Mouse (Mus musculus): Measurements from ENCODE around the gene Kcnq4. TPM values are rescaled to one million over a fixed set of nuclear protein-coding genes. Genes with fewer than 3 reads are reported as not detected.

Gene Kcnq4
- 2.9 and 3.3 TPM in 2 replicates for polyA plus RNA-seq (2014; fragmentation: Nextera tagmentation; extraction: Ambion mirVana)

- no peak for DNase-seq (ENCODE audit: low spot score)
- no peak within 1 kb of the TSS for H3K27ac ChIP-seq (ENCODE audit: low read depth, low read length)
- under 1% methylated on average over 42 of the region's 42 CpGs for WGBS
- peak within 1 kb of the TSS; percentile 100 for H3K4me2 ChIP-seq (ENCODE audit: low read depth)
- no peaks in the 10 kb centered on the region for H3K36me3 ChIP-seq (ENCODE audit: control insufficient read depth, insufficient read depth, low read length)
- peak within 1 kb of the TSS; percentile 60 for H3K9ac ChIP-seq (ENCODE audit: low read length)
- no peaks in the 10 kb centered on the region for H3K9me3 ChIP-seq (ENCODE audit: control insufficient read depth, low read length)
- peak within 1 kb of the TSS; percentile 67 for H3K4me3 ChIP-seq (ENCODE audit: low read depth, low read length)
- 0 out of 2 replicates have a peak, but pooled peaks have one; percentile 10 for ATAC-seq (ENCODE audit: insufficient read depth, low FRiP score, low TSS enrichment)
- 0 out of 2 replicates have a peak, but pooled peaks cover 7% of the 10 kb centered on the region for H3K4me1 ChIP-seq (ENCODE audit: control insufficient read depth, insufficient read depth, low read length)
- H3K27me3 ChIP-seq (ENCODE audit: control insufficient read depth, insufficient read depth, low read length), result peaks cover 40% of the 10 kb centered on the region
These were observed at the start of gene Kcnq4 for GRCm38 (mm10) chr4:120747941-120748866. Gene Kcnq4, minus strand, starts transcription at chr4:120748612.

GRCm38 (mm10) chr4:120796687-120797086 is 48.3 kb upstream of the Kcnq4 start:
- no peaks in the 10 kb centered on the region for H3K36me3 ChIP-seq (ENCODE audit: control insufficient read depth, insufficient read depth, low read length)
- WGBS, result 95% methylated on average over 2 of the region's 2 CpGs

GRCm38 (mm10) chr4:120795646-120796045 is 47.2 kb upstream of the Kcnq4 start:
- DNase-seq (ENCODE audit: low spot score), result no peak
- WGBS, result 90% methylated on average over 1 of the region's 1 CpGs

More at GRCm38 (mm10) chr4:120796687-120797086, 48.3 kb upstream of the Kcnq4 start:
- H3K9me3 ChIP-seq (ENCODE audit: control insufficient read depth, low read length), result no peaks in the 10 kb centered on the region
- H3K4me3 ChIP-seq (ENCODE audit: low read depth, low read length), result no peak overlapping the region
- DNase-seq (ENCODE audit: low spot score) (no peak), ATAC-seq (ENCODE audit: insufficient read depth, low FRiP score, low TSS enrichment) (no peak)
- no peak overlapping the region for H3K27ac ChIP-seq (ENCODE audit: low read depth, low read length)
- no peak overlapping the region for H3K4me2 ChIP-seq (ENCODE audit: low read depth)
- H3K4me1 ChIP-seq (ENCODE audit: control insufficient read depth, insufficient read depth, low read length), result no peaks in the 10 kb centered on the region
- H3K9ac ChIP-seq (ENCODE audit: low read length), result no peak overlapping the region
- H3K27me3 ChIP-seq (ENCODE audit: control insufficient read depth, insufficient read depth, low read length), result no peaks in the 10 kb centered on the region

GRCm38 (mm10) chr4:120792918-120793317 is 44.5 kb upstream of the Kcnq4 start:
- ATAC-seq (ENCODE audit: insufficient read depth, low FRiP score, low TSS enrichment), result no peak
- no peak overlapping the region for H3K4me2 ChIP-seq (ENCODE audit: low read depth)
- no peak for DNase-seq (ENCODE audit: low spot score)
- H3K9me3 ChIP-seq (ENCODE audit: control insufficient read depth, low read length), result no peaks in the 10 kb centered on the region
- 94% methylated on average over 2 of the region's 2 CpGs for WGBS
- no peaks in the 10 kb centered on the region; the same call in none of the 2 replicates for H3K36me3 ChIP-seq (ENCODE audit: control insufficient read depth, insufficient read depth, low read length)
- no peaks in the 10 kb centered on the region for H3K4me1 ChIP-seq (ENCODE audit: control insufficient read depth, insufficient read depth, low read length)
- H3K27me3 ChIP-seq (ENCODE audit: control insufficient read depth, insufficient read depth, low read length), result no peaks in the 10 kb centered on the region
- H3K27ac ChIP-seq (ENCODE audit: low read depth, low read length), result no peak overlapping the region
- no peak overlapping the region for H3K4me3 ChIP-seq (ENCODE audit: low read depth, low read length)
- no peak overlapping the region for H3K9ac ChIP-seq (ENCODE audit: low read length)

More at GRCm38 (mm10) chr4:120795646-120796045, 47.2 kb upstream of the Kcnq4 start:
- H3K27me3 ChIP-seq (ENCODE audit: control insufficient read depth, insufficient read depth, low read length), result no peaks in the 10 kb centered on the region
- no peak overlapping the region for H3K9ac ChIP-seq (ENCODE audit: low read length)
- H3K36me3 ChIP-seq (ENCODE audit: control insufficient read depth, insufficient read depth, low read length), result no peaks in the 10 kb centered on the region; the same call in 1 of the 2 replicates
- H3K4me3 ChIP-seq (ENCODE audit: low read depth, low read length), result no peak overlapping the region
- H3K4me2 ChIP-seq (ENCODE audit: low read depth), result no peak overlapping the region
- ATAC-seq (ENCODE audit: insufficient read depth, low FRiP score, low TSS enrichment), result no peak
- H3K9me3 ChIP-seq (ENCODE audit: control insufficient read depth, low read length), result no peaks in the 10 kb centered on the region
- no peaks in the 10 kb centered on the region for H3K4me1 ChIP-seq (ENCODE audit: control insufficient read depth, insufficient read depth, low read length)
- H3K27ac ChIP-seq (ENCODE audit: low read depth, low read length), result no peak overlapping the region

- no peak overlapping the region for H3K4me3 ChIP-seq (ENCODE audit: low read depth, low read length)
- H3K4me1 ChIP-seq (ENCODE audit: control insufficient read depth, insufficient read depth, low read length), result no peaks in the 10 kb centered on the region
- no peak overlapping the region for H3K4me2 ChIP-seq (ENCODE audit: low read depth)
- H3K36me3 ChIP-seq (ENCODE audit: control insufficient read depth, insufficient read depth, low read length), result peaks cover 2% of the 10 kb centered on the region
- DNase-seq (ENCODE audit: low spot score), result no peak
- 95% methylated on average over 4 of the region's 4 CpGs for WGBS
- no peaks in the 10 kb centered on the region for H3K9me3 ChIP-seq (ENCODE audit: control insufficient read depth, low read length)
- H3K27me3 ChIP-seq (ENCODE audit: control insufficient read depth, insufficient read depth, low read length), result no peaks in the 10 kb centered on the region
- no peak for ATAC-seq (ENCODE audit: insufficient read depth, low FRiP score, low TSS enrichment)
- H3K9ac ChIP-seq (ENCODE audit: low read length), result no peak overlapping the region
- no peak overlapping the region for H3K27ac ChIP-seq (ENCODE audit: low read depth, low read length)
These were observed 41.6 kb upstream of the Kcnq4 start for GRCm38 (mm10) chr4:120790027-120790426.

GRCm38 (mm10) chr4:120755801-120756200 is 7.4 kb upstream of the Kcnq4 start:
- Histone ChIP-seq H3K9me3 (ENCODE audit: control insufficient read depth, low read length) (no peaks in the 10 kb centered on the region), H3K36me3 (ENCODE audit: control insufficient read depth, insufficient read depth, low read length) (peaks cover 5% of the 10 kb centered on the region)
- 58% methylated on average over 5 of the region's 5 CpGs for WGBS

GRCm38 (mm10) chr4:120755299-120755698 is 6.9 kb upstream of the Kcnq4 start:
- WGBS, result 0% methylated on average over 1 of the region's 1 CpGs
- Histone ChIP-seq H3K27ac (ENCODE audit: low read depth, low read length) (no peak overlapping the region), H3K9ac (ENCODE audit: low read length) (no peak overlapping the region), H3K4me1 (ENCODE audit: control insufficient read depth, insufficient read depth, low read length) (no peaks in the 10 kb centered on the region), H3K36me3 (ENCODE audit: control insufficient read depth, insufficient read depth, low read length) (peaks cover 5% of the 10 kb centered on the region), H3K27me3 (ENCODE audit: control insufficient read depth, insufficient read depth, low read length) (peaks cover 2% of the 10 kb centered on the region; the same call in 1 of the 2 replicates), H3K4me3 (ENCODE audit: low read depth, low read length) (no peak overlapping the region), H3K9me3 (ENCODE audit: control insufficient read depth, low read length) (no peaks in the 10 kb centered on the region), H3K4me2 (ENCODE audit: low read depth) (no peak overlapping the region)
- ATAC-seq (ENCODE audit: insufficient read depth, low FRiP score, low TSS enrichment) (no peak), DNase-seq (ENCODE audit: low spot score) (peak; percentile 73)

More at GRCm38 (mm10) chr4:120755801-120756200, 7.4 kb upstream of the Kcnq4 start:
- Histone ChIP-seq H3K4me1 (ENCODE audit: control insufficient read depth, insufficient read depth, low read length) (no peaks in the 10 kb centered on the region), H3K4me2 (ENCODE audit: low read depth) (no peak overlapping the region), H3K27ac (ENCODE audit: low read depth, low read length) (no peak overlapping the region), H3K9ac (ENCODE audit: low read length) (no peak overlapping the region), H3K4me3 (ENCODE audit: low read depth, low read length) (no peak overlapping the region), H3K27me3 (ENCODE audit: control insufficient read depth, insufficient read depth, low read length) (peaks cover under 1% of the 10 kb centered on the region; the same call in 1 of the 2 replicates)
- DNase-seq (ENCODE audit: low spot score) (no peak), ATAC-seq (ENCODE audit: insufficient read depth, low FRiP score, low TSS enrichment) (no peak)

- Histone ChIP-seq H3K27ac (ENCODE audit: low read depth, low read length) (no peak overlapping the region), H3K4me2 (ENCODE audit: low read depth) (no peak overlapping the region), H3K36me3 (ENCODE audit: control insufficient read depth, insufficient read depth, low read length) (no peaks in the 10 kb centered on the region), H3K4me3 (ENCODE audit: low read depth, low read length) (no peak overlapping the region), H3K9me3 (ENCODE audit: control insufficient read depth, low read length) (no peaks in the 10 kb centered on the region), H3K4me1 (ENCODE audit: control insufficient read depth, insufficient read depth, low read length) (0 out of 2 replicates have a peak, but pooled peaks cover 7% of the 10 kb centered on the region), H3K9ac (ENCODE audit: low read length) (no peak overlapping the region), H3K27me3 (ENCODE audit: control insufficient read depth, insufficient read depth, low read length) (peaks cover 40% of the 10 kb centered on the region)
- DNase-seq (ENCODE audit: low spot score), result no peak
- ATAC-seq (ENCODE audit: insufficient read depth, low FRiP score, low TSS enrichment), result no peak
- WGBS, result 28% methylated on average over 2 of the region's 2 CpGs
These were observed 1.2 kb upstream of the Kcnq4 start for GRCm38 (mm10) chr4:120749601-120750000.

Measured in neural tube, embryonic 11.5 days (tissue).